Mouse (Mus musculus) testis, adult 2 months (tissue): ENCODE results near the gene Cacna1d. TPM values are rescaled to one million over a fixed set of nuclear protein-coding genes. Genes with fewer than 3 reads are reported as not detected.
A peak's percentile ranks its signal among the peaks of the same experiment; 100 is the strongest.

Experiments
- H3K27ac ChIP-seq: fragments of 200-500 bp; 2 replicates; pipeline ENCODE4 v1.5.1; 2012; ENCODE audit warnings: low read depth, low read length; ENCODE audit not compliant: control insufficient read depth, insufficient read depth
- H3K27me3 ChIP-seq: fragments of 200-500 bp; 2 replicates; pipeline ENCODE4 v1.6.1; 2012; ENCODE audit warnings: mild to moderate bottlenecking, low read length, moderate library complexity; ENCODE audit not compliant: control insufficient read depth, insufficient read depth
- H3K36me3 ChIP-seq: fragments of 200-500 bp; 2 replicates; pipeline ENCODE4 v1.6.1; 2012; ENCODE audit warnings: mild to moderate bottlenecking, low read length; ENCODE audit not compliant: control insufficient read depth, insufficient read depth
- H3K4me1 ChIP-seq: fragments of 200-500 bp; 2 replicates; pipeline ENCODE4 v1.6.1; 2012; ENCODE audit warnings: low read length; ENCODE audit not compliant: control insufficient read depth, insufficient read depth
- H3K4me3 ChIP-seq: fragments of 200-500 bp; 2 replicates; pipeline ENCODE4 v1.5.1; 2012; ENCODE audit warnings: low read depth, mild to moderate bottlenecking, low read length, moderate library complexity, mixed read lengths; ENCODE audit not compliant: control insufficient read depth
- CTCF ChIP-seq: fragments of 200-500 bp; IDR thresholded peaks from 2 replicates; pipeline ENCODE4 v1.5.1; 2012; ENCODE audit warnings: low read depth, mild to moderate bottlenecking, inconsistent platforms, low read length, moderate library complexity; ENCODE audit not compliant: control insufficient read depth, insufficient read depth, insufficient replicate concordance
- POLR2A ChIP-seq: fragments of 200-500 bp; IDR thresholded peaks from 2 replicates; pipeline ENCODE4 v1.6.1; 2012; ENCODE audit warnings: low read depth, mild to moderate bottlenecking, inconsistent platforms, low read length, moderate library complexity; ENCODE audit not compliant: control insufficient read depth
- polyA plus RNA-seq: library from polyadenylated mRNA; depleted of rRNA; stranded (reverse); fragments of >200 nt; gene quantifications from 2 replicates; pipeline ENCODE4 v1.2.3, GENCODE M21; 2012

The Cacna1d gene
- polyA plus RNA-seq, 1 experiment = 8.9 TPM

DNA sequence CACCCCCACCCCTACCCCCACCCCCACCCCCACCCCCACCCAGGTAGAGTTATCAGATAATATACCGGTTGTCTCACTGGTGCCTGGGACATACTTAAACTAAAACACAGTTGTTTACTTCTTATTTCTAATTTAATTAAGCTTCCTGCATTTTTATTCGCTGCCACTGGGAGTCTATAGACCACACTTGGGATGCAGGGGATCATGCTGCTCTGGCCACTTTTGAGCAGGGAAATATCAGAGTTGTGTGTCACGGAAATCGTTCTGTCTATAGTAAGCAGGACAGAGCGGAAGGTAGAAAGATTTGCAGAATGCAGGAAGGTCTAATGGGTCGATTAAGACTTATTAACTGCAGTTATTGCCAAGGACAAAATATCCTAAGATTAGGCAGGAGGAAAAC lies 131.3 kb downstream of the Cacna1d start:
- Histone ChIP-seq H3K27me3 (no peaks in the 10 kb centered on the region), H3K4me1 (no peaks in the 10 kb centered on the region), H3K27ac (no peak overlapping the region), H3K4me3 (no peak overlapping the region), H3K36me3 (no peaks in the 10 kb centered on the region)
- no peak for TF ChIP-seq CTCF
- TF ChIP-seq POLR2A = no peak

- no peaks in the 10 kb centered on the region for H3K36me3 ChIP-seq
- H3K27ac ChIP-seq = no peak overlapping the region
- peaks cover 6% of the 10 kb centered on the region for H3K4me1 ChIP-seq
- H3K27me3 ChIP-seq = no peaks in the 10 kb centered on the region
- no peak for TF ChIP-seq POLR2A
- no peak for TF ChIP-seq CTCF
- H3K4me3 ChIP-seq = no peak overlapping the region
These were observed 133.2 kb downstream of the Cacna1d start for GRCm38 (mm10) chr14:30358028-30358427.

DNA sequence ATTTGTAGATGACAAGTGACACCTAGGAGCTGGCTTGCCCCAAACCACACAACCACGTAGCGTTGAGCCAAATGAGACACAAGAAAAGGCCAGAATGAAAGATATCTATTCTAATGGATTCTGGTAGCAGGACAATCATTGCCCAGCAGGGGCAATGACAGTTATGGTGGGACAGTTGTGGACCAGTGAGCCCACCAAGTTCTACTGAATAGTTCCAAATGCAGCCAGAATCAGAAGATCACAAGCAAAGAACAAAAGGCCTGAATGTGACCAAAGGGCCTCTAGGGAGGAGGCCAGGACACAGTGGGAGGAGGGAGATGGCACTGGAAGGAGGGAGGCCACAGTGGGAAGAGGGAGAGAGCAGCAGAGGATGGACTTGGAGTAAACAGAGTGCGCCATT lies 134.8 kb downstream of the Cacna1d start:
- no peak for TF ChIP-seq POLR2A
- no peak for TF ChIP-seq CTCF
- no peak overlapping the region for H3K27ac ChIP-seq
- H3K27me3 ChIP-seq = no peaks in the 10 kb centered on the region; the same call in 1 of the 2 replicates
- no peak overlapping the region for H3K4me3 ChIP-seq
- no peaks in the 10 kb centered on the region for H3K36me3 ChIP-seq
- H3K4me1 ChIP-seq = peaks cover 15% of the 10 kb centered on the region

- H3K36me3 ChIP-seq = no peaks in the 10 kb centered on the region
- no peak overlapping the region for H3K27ac ChIP-seq
- no peak for TF ChIP-seq CTCF
- peaks cover 15% of the 10 kb centered on the region for H3K4me1 ChIP-seq
- H3K27me3 ChIP-seq = no peaks in the 10 kb centered on the region; the same call in 1 of the 2 replicates
- H3K4me3 ChIP-seq = no peak overlapping the region
These were observed 136.5 kb downstream of the Cacna1d start for GRCm38 (mm10) chr14:30354761-30355160.

DNA sequence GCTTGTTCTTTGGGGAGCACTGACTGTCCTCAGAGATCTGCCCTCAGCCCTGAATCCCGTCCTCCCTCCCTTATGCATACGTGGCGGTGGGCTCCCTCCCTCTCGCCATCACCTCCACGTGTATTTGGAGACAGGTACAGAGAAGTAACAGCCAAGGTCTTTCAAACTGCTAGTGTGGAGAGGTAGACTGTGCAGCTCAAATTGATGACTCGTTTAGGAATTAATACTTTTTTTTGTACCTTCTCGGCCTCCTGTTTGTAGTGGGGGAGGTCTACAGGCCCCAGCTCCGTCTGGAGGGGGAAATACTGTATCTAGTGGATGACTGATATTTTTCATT lies 137.2 kb downstream of the Cacna1d start:
- Histone ChIP-seq H3K4me1 (peaks cover 15% of the 10 kb centered on the region), H3K27ac (no peak overlapping the region), H3K27me3 (no peaks in the 10 kb centered on the region; the same call in 1 of the 2 replicates), H3K4me3 (peak overlapping the region; percentile 64), H3K36me3 (no peaks in the 10 kb centered on the region)
- no peak for TF ChIP-seq CTCF
- no peak for TF ChIP-seq POLR2A

GRCm38 (mm10) chr14:30353291-30354126 lies 137.7 kb downstream of the Cacna1d start:
- TF ChIP-seq CTCF (no peak), POLR2A (no peak)
- H3K36me3 ChIP-seq = no peaks in the 10 kb centered on the region
- H3K4me1 ChIP-seq = peaks cover 15% of the 10 kb centered on the region
- H3K27ac ChIP-seq = no peak overlapping the region
- H3K4me3 ChIP-seq = peak overlapping the region; percentile 64
- no peaks in the 10 kb centered on the region; the same call in 1 of the 2 replicates for H3K27me3 ChIP-seq

DNA sequence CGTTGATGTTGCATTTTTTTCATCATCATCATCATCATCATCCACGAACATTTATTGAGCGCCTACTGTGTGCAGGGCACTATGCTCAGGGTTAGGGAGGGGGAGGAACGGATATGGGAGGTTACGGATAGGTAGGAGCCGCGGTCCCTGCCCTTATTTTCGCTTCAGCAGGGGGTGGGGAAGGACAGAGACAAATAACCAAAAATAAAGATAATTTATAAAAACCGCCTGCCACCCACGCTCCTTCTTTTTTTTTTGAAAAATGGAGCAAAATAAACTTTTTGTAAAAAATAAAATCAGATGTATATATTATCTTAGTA lies 138.3 kb downstream of the Cacna1d start:
- Histone ChIP-seq H3K4me1 (peaks cover 15% of the 10 kb centered on the region), H3K36me3 (no peaks in the 10 kb centered on the region), H3K27me3 (no peaks in the 10 kb centered on the region; the same call in 1 of the 2 replicates), H3K27ac (no peak overlapping the region), H3K4me3 (peak overlapping the region; percentile 57)
- TF ChIP-seq POLR2A (no peak), CTCF (no peak)
